Mouse (Mus musculus): ENCODE results near the gene A230050P20Rik.

- TF ChIP-seq MYOG (IDR thresholded peaks at IDR 0.05; ENCODE audit: control insufficient read depth in 1 of 3, insufficient read depth in 1 of 3, insufficient read length in 2 of 3, low read depth in 2 of 3): no peak
- no peak for TF ChIP-seq E2F4 (IDR thresholded peaks at IDR 0.05; ENCODE audit: insufficient read depth)
- no peak for TF ChIP-seq POLR2A (IDR thresholded peaks at IDR 0.05; ENCODE audit: insufficient read length, low read depth)
- no peak for TF ChIP-seq USF1 (IDR thresholded peaks at IDR 0.05; ENCODE audit: low read depth)
- TF ChIP-seq POLR2AphosphoS2 (IDR thresholded peaks at IDR 0.05; ENCODE audit: insufficient read length, low read depth): no peak
- no peak for TF ChIP-seq MYOD1 (IDR thresholded peaks at IDR 0.05; ENCODE audit: control insufficient read depth in 1 of 3, insufficient read length in 2 of 3, low read depth in 2 of 3)
- no peak for TF ChIP-seq MAX (IDR thresholded peaks at IDR 0.05; ENCODE audit: low read depth)
- TF ChIP-seq SRF (IDR thresholded peaks at IDR 0.05; ENCODE audit: control insufficient read depth, insufficient read length, low read depth): no peak
- TF ChIP-seq CEBPB (IDR thresholded peaks at IDR 0.05; ENCODE audit: insufficient read depth, poor library complexity, severe bottlenecking): no peak
Measured at GRCm38 (mm10) chr9:20891339-20892103, 23.1 kb downstream of the A230050P20Rik start.
